Mouse (Mus musculus): ENCODE data around the gene Ppm1m.

DNA sequence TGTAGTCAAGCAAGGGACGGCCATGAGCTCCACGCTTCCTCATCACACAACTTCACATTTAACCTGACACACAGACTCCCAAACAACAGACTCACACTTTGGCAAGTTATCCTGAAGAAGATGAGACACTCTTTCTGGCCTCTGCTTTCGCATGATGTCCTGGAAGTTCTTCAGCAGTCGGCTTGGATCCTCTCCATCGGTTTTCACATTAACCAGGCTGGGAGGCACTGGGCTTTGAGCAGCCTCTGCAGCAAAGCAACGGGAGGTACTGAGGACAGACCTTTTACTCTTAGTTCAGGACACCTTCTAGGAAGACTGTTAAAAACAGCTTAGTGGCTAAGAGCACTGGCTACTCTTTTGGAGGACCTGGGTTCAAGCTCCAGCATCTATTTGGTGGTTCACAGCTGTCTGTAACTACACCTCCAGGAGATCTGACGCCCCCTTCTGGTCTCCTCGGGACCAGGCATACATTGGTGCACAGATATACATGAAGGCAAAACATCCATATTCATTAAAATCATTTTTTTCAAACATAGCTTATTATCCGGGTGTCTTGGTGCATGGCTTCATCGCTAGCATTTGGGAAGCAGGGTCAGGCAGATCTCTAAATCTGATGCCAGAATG is 42.1 kb upstream of the Ppm1m start:
- TF ChIP-seq CTCF (IDR thresholded peaks at IDR 0.05; ENCODE audit: extremely low read depth, insufficient read depth, low read length), result no peak
- TF ChIP-seq POLR2A (IDR thresholded peaks at IDR 0.05; ENCODE audit: extremely low read depth, insufficient read depth, low read length), result no peak
